Mouse (Mus musculus) adrenal gland, postnatal 4 days (tissue): ENCODE data around the gene Pigk. TPM values are rescaled to one million over a fixed set of nuclear protein-coding genes. Genes with fewer than 3 reads are reported as not detected.

Experiments used
- DNase-seq, 2 experiments: peaks; one replicate each; pipeline ENCODE4 v3.0.0; 2021 to 2022; ENCODE audit warnings: low spot score in 2 of 2, mixed read lengths in 2 of 2
- total RNA-seq, 2 experiments: library from RNA; stranded (reverse); gene quantifications; 2 replicates each; pipeline ENCODE4 v1.2.3; 2021

Pigk gene
- total RNA-seq, 2 experiments from 2014 or later = 52.9 to 59.3 TPM

DNA sequence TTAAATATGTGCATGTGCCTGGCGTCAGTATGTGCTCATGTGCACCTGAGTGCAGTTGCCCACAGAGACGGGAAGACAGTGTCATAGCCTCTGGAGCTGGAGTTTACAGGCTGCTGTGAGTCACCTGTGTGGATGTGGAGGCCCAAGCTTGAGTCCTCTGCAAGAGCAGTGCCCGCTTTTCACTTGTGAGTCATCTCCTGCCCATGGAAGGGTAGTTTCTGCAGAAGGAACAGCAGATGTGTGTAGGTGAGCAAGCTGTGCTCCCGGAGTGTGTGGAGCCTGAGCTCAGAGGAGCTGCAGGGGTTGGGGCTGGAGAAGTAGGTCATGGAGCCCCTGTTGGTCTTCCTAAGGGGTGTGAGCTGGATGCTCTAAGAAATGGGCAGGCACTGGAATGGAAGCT is 257.5 kb downstream of the Pigk start:
- DNase-seq = no peak

DNA sequence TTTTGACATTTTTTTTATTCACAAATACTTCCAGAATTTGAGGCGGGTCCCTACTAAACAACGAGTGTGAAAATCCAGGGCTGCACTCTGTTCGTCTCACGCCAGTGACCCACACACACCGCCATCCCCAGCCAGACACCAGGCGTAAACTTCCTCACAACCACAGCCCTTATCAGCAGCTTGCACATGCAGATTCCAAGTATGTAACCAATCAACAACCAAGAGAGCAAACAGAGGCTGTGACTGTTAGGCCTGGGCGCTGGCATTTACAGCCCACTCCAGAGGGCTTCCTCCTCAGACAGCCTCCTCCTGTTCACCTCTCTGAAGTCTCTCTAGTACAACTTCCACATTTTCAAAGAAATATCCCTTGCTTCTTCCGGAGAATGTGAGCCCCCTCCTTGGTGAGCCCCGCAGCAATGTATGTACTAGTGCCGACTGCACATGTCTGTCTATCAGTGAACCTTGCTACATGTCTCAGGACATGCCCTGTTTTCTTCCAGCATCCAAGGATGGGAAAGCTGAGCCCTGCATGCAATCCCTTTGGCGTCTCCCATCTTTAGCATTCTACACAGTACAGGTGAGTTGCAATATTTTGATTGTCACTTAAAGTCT is 265.7 kb downstream of the Pigk start:
- DNase-seq = no peak

DNA sequence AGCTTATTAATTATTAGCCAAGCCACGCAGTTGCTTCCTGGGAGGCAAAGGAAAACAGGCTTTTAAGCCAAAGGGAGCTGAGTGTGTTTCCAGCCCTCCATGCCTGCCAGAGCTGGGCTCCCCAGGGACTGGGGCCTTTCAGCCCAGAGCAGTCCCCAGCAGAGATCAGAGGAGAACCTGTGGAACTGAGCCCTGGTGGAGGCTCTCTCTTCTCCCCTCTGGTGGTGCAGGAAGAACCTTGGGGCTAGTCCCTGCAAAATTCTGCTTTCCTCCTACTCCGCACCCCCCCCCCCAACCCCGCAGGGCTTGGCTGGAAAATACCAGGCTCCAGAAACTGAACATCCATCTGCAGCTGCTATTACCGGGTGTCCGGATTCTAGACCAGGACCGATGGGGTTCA is 266.5 kb downstream of the Pigk start:
- DNase-seq = no peak

DNA sequence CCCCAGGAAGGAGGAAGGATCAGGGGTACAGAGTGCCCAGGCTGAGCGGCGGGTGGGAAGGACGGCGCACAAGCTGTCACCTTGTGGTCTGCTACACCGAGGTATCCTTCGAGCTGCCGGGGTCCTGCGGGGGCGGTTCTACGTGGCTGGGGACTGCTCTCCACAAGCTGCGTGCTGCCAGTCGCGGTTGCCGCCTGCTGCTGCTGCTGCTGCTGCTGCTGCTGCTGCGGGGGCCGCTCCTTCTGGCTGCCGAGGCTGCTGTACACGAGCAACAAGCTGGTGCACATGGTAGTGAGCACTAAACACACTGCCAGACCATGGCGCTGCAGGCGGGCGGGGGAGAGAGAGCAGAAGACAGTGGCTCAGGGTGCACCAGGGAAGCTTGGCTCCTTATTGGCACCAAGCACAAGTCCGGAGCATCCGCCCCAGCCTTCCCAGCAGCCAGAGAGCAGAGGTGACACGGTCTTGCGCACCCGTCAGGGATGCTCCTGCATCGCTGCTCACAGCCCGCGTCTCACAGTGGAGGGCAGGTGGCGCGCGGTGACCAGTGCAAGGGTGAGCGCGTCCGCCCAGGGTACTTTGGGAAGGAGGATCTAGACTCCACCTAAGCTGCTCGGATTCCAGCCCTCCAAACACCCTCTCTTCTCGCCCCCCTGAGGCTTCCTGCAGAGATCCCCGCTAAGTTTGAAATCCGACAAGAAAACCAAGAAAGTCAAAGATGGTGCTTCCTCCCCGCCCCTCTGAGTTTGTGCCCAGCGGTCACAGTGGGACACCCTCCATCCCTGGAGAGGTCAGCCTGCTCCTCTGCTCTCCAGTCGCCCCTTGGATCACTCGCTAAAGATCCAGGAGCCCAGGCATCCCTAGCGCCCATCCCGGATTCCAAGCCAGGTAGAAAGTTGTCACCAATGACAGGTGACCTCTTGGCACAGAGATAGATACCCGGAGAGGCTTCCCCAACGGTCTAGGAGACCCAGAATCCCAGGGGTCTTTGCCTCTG is 267.4 kb downstream of the Pigk start:
- no peak for DNase-seq

DNA sequence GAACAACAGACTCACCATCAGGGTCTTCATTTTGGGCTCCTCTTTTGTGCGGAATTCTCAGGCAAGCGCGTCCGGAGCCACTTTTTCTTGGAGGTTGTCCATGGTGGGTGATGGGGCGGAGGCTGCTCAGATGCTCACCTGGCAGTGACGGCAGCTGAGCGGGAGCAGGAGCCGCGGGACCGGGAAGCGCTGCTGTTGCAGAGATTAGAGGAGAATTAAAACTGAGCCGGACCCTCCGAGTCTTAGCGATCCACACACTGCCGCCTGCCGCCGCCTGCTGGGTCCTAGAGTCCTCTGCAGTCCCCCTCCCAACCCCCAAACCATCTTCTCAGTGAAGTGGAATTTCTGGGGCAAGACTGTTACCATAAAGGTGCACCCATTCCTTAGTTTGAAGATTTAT is 268.1 kb downstream of the Pigk start, which contains the start of gene St6galnac5:
TSS of gene St6galnac5 (minus strand) at position 259 of the 400 bp plus-strand sequence.
- DNase-seq = no peak

DNA sequence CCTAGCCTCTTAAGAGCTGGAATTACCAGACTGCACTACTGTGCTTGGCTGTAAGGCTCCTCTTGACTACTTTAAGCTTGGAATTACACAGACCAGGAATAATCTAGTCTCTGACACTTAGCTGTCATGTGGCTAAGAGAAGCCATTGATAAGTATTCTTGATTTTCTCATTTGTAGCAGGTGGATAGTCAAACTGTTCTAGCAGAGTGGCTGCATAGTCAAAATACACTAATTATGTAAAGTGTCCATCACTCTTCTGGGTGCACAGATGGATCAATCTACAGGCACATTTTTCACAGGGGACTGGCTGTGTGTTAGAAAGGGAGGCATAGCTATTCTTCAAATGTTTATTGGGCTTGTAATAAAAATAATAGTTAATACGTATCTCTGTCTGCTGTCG is 276.9 kb downstream of the Pigk start:
- no peak for DNase-seq

DNA sequence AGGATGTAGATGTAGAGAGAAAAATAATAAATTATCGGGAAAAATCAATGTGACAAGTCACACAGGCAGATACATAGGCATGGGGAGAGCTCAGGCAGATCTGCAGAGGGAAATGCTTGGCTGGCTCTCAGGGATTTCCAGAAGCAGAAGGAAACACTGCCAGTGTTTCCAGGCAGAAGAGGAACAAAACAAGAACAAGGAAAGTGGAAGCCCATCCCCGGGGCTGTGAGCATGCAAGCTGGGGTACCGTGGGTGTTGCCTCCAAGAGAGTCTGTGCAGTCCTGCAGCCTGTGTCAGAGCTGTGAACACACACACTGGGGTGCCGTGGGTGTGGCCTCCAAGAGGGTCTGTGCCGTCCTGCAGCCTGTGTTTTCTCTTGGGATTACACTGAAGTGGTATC is 279.7 kb downstream of the Pigk start:
- no peak for DNase-seq

DNA sequence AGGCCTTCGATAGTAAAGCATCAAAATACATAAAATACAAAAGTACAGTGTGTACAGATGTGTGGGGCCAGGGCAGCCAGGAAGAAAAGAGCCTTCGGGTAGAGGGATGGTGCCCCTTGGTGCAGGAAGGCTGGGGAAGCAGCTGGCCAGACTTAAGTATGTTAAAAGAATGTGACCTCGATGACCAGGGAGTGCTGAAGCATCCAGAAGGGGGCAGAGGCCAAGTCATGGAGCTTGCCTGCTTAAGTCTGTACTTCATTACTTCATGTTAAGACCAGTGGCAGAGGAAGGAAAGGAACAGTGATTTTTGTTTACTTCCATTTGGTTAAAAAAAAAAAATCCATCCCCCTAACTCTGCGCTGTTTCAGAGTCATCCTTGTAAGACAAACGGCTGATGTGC is 284.2 kb downstream of the Pigk start:
- DNase-seq = no peak

DNA sequence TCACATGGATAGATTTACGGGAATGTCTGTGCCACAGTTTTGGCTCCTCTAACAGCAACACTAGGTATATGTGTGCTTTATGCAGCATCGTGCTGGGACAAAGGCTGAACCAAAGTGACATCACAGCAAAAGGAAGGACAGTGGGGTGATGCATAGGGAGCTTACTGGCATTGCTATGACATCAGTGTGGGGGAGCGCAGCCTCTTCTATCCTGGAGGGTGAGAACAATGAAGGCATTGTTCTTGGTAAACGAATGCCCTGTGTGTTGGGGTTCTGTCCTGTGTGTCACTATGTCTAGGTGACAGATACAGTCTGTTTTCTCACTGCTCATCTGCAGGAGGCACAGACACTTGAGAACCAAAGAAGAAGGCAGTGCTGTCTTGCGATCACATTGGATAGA is 285.0 kb downstream of the Pigk start:
- DNase-seq = no peak

DNA sequence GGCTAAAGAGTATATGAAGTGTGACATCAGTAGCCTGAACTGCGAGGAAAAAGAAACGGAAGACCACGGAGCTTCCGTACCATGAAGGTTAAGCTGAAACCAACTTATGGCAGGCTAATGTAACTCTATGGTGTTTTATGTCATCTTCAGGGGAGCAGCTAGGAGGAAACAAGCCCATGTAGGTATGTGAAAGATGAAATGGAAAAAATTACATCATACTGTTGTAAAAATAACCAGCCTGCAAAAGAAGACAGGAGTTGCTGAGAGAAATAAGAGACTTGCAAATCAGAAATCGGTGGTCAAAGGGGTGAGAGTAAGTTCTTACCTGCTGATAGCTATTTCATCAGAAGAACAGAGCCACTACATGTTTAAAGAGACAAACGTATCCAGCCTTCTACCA is 293.0 kb downstream of the Pigk start:
- no peak for DNase-seq

DNA sequence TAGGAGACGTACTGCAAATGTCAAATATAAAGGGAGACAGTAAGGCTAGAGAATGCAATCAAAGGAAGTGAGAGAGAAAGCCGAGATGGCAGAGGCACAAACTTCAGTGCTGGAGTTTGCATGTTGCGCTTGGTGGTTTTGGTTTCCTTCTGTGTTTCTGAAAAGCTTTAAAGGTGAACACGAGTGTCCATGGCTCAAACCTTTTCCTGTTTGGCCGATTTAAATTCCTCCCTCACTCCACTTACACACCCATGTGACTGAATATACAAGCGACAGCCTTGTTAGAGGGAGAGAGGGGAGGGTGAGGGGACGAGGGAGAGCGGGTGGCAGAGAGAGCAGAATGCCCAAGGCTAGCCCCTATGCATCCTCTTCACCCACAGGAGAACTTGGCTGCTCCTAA is 302.5 kb downstream of the Pigk start:
- DNase-seq = no peak

DNA sequence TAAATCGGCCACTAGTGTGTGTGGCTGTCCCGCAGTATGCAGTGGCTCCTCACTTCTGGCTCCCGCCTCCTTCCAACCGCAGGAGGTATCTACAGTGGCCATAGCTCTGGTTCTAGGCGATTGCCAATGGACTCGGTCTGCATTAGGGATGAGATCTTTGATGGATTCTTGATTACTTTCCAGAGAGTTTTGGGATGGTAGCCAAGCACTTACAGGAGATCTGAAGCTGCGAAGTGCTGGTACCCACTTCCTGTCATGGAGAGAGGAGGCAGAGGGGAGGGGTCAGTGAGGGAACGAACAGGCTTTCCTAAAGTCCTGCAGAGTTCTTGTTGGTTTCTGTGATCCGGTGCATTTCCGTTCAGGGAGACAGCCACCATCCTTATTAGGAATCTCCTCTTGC is 304.2 kb downstream of the Pigk start:
- no peak for DNase-seq

DNA sequence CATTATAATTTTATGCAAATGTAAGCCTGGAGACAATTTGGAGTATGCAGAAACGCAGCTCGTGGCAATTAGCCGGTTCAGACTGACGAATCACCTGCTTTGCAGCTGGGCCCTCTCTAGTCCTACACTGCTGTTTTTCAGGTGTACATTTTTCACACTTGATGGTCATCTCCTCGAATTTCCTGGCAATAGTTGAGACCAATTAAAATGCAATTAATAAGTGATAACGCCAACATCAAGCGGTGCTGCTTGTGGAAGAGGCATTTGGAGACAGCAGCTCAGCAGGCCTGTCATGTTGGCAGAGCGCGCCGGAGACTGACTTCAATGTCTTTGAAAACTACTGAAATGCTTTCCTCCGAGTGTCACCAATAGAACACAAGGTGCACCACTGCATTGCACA is 310.1 kb downstream of the Pigk start:
- DNase-seq = no peak

Other genes with a start within 250 kb of the Pigk start
- 1 to 10 TPM; 4.6 to 5.2 TPM for gene Ak5, start 45.7 kb upstream of the Pigk start, total RNA-seq